16 mouse cellular contexts compared by ENCODE assay signal in genomic region chr10:13768866-13769265, GRCm38 (mm10).
"Had no signal": no experiment of that assay in that cellular context is flagged by ENCODE, and none has a peak within 500 bp of the region (broad histone marks: within the 10 kb centered on the region; RNA-seq: fewer than 3 reads in every experiment).

No protein-coding gene starts in this region.

- H3K9ac ChIP-seq: neural tube, embryonic 13.5 days; neural tube, embryonic 15.5 days; stomach, embryonic 15.5 days had no signal

- H3K36me3 ChIP-seq: neural tube, embryonic 13.5 days; neural tube, embryonic 15.5 days; stomach, embryonic 15.5 days had no signal

- H3K4me2 ChIP-seq: neural tube, embryonic 13.5 days; neural tube, embryonic 15.5 days; stomach, embryonic 15.5 days had no signal

- H3K4me3 ChIP-seq: neural tube, embryonic 13.5 days; neural tube, embryonic 15.5 days; stomach, embryonic 15.5 days had no signal

- DNase-seq: retina, postnatal 1 day; right cerebral cortex, adult 18-20 months; right cerebral cortex, postnatal 14 days; right cerebral cortex, postnatal 25 days; right cerebral cortex, postnatal 4 days; spleen, adult 18-20 months; thymus, adult 18-20 months; thymus, adult 2 months; thymus, postnatal 14 days; thymus, postnatal 25 days; thymus, postnatal 36 days; thymus, postnatal 4 days had no signal

- H3K27ac ChIP-seq: neural tube, embryonic 13.5 days; neural tube, embryonic 15.5 days; stomach, embryonic 15.5 days; stomach, postnatal 0 days had no signal

- H3K4me1 ChIP-seq: neural tube, embryonic 15.5 days; stomach, embryonic 15.5 days had no signal

- H3K9me3 ChIP-seq: neural tube, embryonic 13.5 days; neural tube, embryonic 15.5 days; stomach, embryonic 15.5 days had no signal

- H3K27me3 ChIP-seq: neural tube, embryonic 13.5 days; neural tube, embryonic 15.5 days; stomach, embryonic 15.5 days had no signal
